Mouse (Mus musculus): Measurements from ENCODE around the gene Rbbp4.

DNA sequence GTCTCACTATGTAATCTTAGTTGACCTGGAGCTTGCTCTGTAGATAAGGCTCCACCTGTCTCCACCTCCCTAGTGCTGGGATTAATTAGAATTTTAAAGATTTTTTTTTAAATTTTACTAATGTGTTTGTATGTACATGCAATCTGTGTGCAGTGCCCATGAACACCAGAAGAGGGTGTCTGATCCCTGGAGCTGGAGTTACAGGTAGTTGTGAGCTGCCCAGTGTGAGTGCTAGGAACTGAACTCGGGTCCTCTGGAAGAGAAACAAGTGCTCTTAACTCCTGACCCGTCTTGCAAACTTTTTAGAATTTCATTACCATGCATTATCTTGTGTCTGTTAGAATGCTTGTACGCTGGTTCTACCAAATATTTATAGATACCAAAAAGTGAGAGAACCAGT lies 36.2 kb upstream of the Rbbp4 start:
- TF ChIP-seq HCFC1 (IDR thresholded peaks at IDR 0.05; ENCODE audit: borderline replicate concordance, insufficient read depth, low read length): no peak
- no peak for TF ChIP-seq MAFK (IDR thresholded peaks at IDR 0.05; ENCODE audit: insufficient read depth, low read depth, low read length)
- no peak for TF ChIP-seq ZC3H11A (IDR thresholded peaks at IDR 0.05; ENCODE audit: borderline replicate concordance, low read depth, low read length)
- TF ChIP-seq ZNF384 (IDR thresholded peaks at IDR 0.05; ENCODE audit: low read depth, low read length): no peak
- no peak for TF ChIP-seq CHD2 (IDR thresholded peaks at IDR 0.05; ENCODE audit: low read depth, low read length)
